Mouse (Mus musculus) heart, adult 2 months (tissue): Measurements from ENCODE around the gene Slc12a5. TPM values are rescaled to one million over a fixed set of nuclear protein-coding genes. Genes with fewer than 3 reads are reported as not detected.
A peak's percentile ranks its signal among the peaks of the same experiment; 100 is the strongest.

Source experiments
- DNase-seq, 2 experiments: peaks; one replicate each; pipeline ENCODE4 v3.0.0; 2021
- H3K27ac ChIP-seq: fragments of 200-600 bp; 2 replicates; pipeline ENCODE4 v1.8.1; 2022
- H3K27me3 ChIP-seq: fragments of 200-500 bp; 2 replicates; pipeline ENCODE4 v1.6.1; 2012; ENCODE audit warnings: mild to moderate bottlenecking, low read length, inconsistent platforms, mixed read lengths; ENCODE audit not compliant: control insufficient read depth, insufficient read depth
- H3K36me3 ChIP-seq: fragments of 200-500 bp; 2 replicates; pipeline ENCODE4 v1.6.1; 2012; ENCODE audit warnings: low read length, inconsistent platforms; ENCODE audit not compliant: control insufficient read depth, insufficient read depth
- H3K4me1 ChIP-seq: fragments of 200-500 bp; 2 replicates; pipeline ENCODE4 v1.6.1; 2011; ENCODE audit warnings: low read length; ENCODE audit not compliant: control insufficient read depth, insufficient read depth
- H3K4me3 ChIP-seq: fragments of 200-600 bp; 2 replicates; pipeline ENCODE4 v1.8.1; 2022
- H3K79me2 ChIP-seq: fragments of 200-500 bp; replicated peaks from 2 replicates; pipeline ENCODE4 v1.6.1; 2012; ENCODE audit warnings: mild to moderate bottlenecking, inconsistent platforms, low read length, moderate library complexity, mixed read lengths; ENCODE audit not compliant: control insufficient read depth, insufficient read depth
- H3K9ac ChIP-seq: fragments of 200-500 bp; 2 replicates; pipeline ENCODE4 v1.6.1; 2012; ENCODE audit warnings: low read depth, mild to moderate bottlenecking, control low read depth, inconsistent platforms, low read length, mixed read lengths
- CTCF ChIP-seq: fragments of 200-600 bp; IDR thresholded peaks from 2 replicates; pipeline ENCODE4 v1.8.1; 2022; ENCODE audit warnings: antibody characterized with exemption, mild to moderate bottlenecking, moderate library complexity
- EP300 ChIP-seq: fragments of 200-500 bp; IDR thresholded peaks from 2 replicates; pipeline ENCODE4 v1.6.1; 2011; ENCODE audit warnings: low read depth, low read length, control low read depth; ENCODE audit not compliant: insufficient read depth
- POLR2A ChIP-seq: fragments of 200-500 bp; IDR thresholded peaks from 2 replicates; pipeline ENCODE4 v1.6.1; 2011; ENCODE audit warnings: mild to moderate bottlenecking, low read depth, low read length, control low read depth; ENCODE audit not compliant: insufficient read depth
- WGBS: fragments of 180-500 bp; shearing (Covaris S2); methylation state at CpG from one replicate; pipeline ENCODE4 v1.1.7; 2018; 5-methylcytosine and 5-hydroxymethylcytosine counted together
- intact Hi-C: fragments of 180-260 bp; cut with DNase I; formaldehyde crosslinking; loops from one replicate; pipeline ENCODE4 v1.15.1; 2025
- polyA plus RNA-seq: library from polyadenylated mRNA; depleted of rRNA; stranded (reverse); fragments of >200 nt; gene quantifications from 2 replicates; pipeline ENCODE4 v1.2.3, GENCODE M21; 2012
- total RNA-seq, 2 experiments: library from RNA; stranded (reverse); gene quantifications; 2 replicates each; pipeline ENCODE4 v1.2.3; 2021

Gene Slc12a5
- total and polyA plus RNA-seq, 3 experiments: 1.5 to 2.3 (median 2.2) TPM

DNA sequence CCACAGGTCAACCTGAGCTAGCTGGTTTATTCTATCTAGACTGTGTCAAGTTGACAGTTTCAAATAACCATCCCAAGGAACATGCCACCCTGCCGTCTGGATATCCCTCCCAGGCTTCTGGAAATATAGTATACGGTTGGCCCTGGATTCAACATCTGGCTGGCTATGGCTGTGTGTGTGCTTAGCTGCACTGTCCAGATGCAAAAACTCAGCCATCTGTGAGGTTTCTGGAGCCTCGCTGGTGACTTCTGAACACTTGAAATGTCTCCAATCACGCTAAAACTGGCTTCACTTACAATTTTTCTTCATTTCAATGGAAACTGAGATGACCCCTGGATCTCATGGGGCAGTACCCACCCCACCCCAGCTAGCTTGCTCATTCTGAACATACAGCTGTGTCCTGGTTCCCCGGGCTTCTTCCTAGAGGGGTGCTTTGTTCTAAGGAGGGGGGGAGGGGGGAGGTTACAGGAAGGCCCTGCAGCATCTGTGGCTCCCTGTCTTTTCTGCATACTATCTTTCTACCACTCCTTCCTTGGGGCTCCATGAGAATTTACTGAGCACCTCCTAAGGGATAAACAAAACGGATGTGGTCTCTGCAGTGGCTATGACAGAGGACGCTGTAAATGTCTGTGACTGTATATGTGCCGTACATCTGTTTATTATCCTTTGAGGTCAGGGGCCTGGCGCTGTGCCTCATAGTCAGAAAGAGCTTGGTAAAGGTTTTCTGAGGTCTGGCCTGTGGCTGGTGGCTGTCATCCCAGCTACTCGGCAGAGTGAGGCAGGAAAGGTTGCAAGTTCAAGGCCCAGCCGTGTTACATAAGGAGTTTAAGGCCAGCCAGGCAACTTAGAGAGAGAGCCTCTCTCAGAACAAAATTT, 29.7 kb upstream of the Slc12a5 start:
- no peak overlapping the region for H3K27ac ChIP-seq
- no peaks in the 10 kb centered on the region for H3K36me3 ChIP-seq
- TF ChIP-seq POLR2A (no peak), EP300 (no peak), CTCF (no peak)
- no peak overlapping the region for H3K4me3 ChIP-seq
- H3K27me3 ChIP-seq: no peaks in the 10 kb centered on the region; the same call in 1 of the 2 replicates
- WGBS: 54% methylated on average over 11 of the region's 11 CpGs
- H3K4me1 ChIP-seq: no peaks in the 10 kb centered on the region
- intact Hi-C loops: no loop called here
- no peak overlapping the region for H3K9ac ChIP-seq
- DNase-seq: no peak
- no peaks in the 10 kb centered on the region for H3K79me2 ChIP-seq

GRCm38 (mm10) chr2:164933534-164933933, 27.1 kb upstream of the Slc12a5 start:
- H3K27ac ChIP-seq: no peak overlapping the region
- H3K4me1 ChIP-seq: no peaks in the 10 kb centered on the region
- H3K27me3 ChIP-seq: no peaks in the 10 kb centered on the region; the same call in 1 of the 2 replicates
- WGBS: 33% methylated on average over 8 of the region's 10 CpGs
- DNase-seq: no peak
- H3K4me3 ChIP-seq: no peak overlapping the region
- H3K9ac ChIP-seq: no peak overlapping the region
- intact Hi-C loops: no loop called here
- no peaks in the 10 kb centered on the region for H3K79me2 ChIP-seq
- TF ChIP-seq POLR2A (no peak), EP300 (no peak), CTCF (no peak)
- no peaks in the 10 kb centered on the region for H3K36me3 ChIP-seq

GRCm38 (mm10) chr2:164935991-164936390, 24.6 kb upstream of the Slc12a5 start:
- 56% methylated on average over 4 of the region's 4 CpGs for WGBS

DNA sequence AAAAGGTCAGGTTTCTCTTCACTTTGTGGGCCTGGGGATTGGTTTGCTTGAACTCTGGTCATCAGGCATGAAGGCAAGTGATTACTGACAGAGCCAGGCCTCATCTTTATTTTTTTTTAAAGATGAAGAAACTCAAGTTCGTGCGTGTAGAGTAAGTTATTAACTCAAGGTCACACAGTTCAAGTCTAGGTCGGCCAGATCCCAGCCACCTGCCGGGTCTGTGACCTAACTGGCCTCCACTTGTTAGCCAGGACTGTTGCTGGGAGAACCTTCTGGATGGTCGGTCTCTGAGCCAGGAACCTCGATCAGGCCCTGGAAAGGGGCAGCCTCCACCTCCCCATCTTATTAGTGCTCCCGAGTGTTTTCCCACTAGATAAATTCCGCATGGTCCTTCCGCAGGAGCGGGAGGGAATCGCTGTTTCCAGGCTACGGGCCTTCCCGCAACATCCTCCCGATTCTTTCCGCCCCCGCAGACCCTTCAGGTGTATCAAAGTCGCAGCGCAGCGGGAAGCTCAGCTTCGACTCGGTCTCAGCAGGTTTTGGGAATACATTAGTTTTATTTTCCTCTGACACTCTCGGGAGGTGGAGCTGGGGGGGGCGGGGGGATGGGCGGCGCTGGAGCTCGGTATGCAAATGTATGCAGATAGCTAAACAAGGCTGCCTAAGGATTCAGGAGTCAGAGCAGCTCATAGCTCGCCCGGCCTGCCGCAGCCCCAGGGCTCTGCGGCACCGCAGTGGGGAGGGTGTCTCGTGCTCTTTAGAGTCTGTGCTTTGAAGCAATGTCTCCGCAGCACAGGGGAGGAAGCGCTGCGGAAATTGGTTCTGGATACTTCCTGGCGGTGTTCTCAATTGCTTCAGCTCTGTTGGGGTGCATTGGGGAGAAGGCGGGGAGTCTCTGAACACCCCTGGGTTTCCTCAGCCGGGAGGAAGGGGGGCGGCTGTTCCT, 22.2 kb upstream of the Slc12a5 start:
- TF ChIP-seq POLR2A (no peak), EP300 (no peak), CTCF (no peak)
- Histone ChIP-seq H3K79me2 (no peaks in the 10 kb centered on the region), H3K4me3 (peak overlapping the region; percentile 47), H3K36me3 (no peaks in the 10 kb centered on the region), H3K27me3 (peaks cover 1% of the 10 kb centered on the region; the same call in 1 of the 2 replicates), H3K9ac (peak overlapping the region; percentile 16; the same call in 1 of the 2 replicates), H3K4me1 (no peaks in the 10 kb centered on the region; the same call in 1 of the 2 replicates), H3K27ac (no peak overlapping the region)
- intact Hi-C loops: no loop called here
- peak; percentile 57 to 59 for DNase-seq
- WGBS: 8% methylated on average over 39 of the region's 39 CpGs

More at GRCm38 (mm10) chr2:164935991-164936390, 24.6 kb upstream of the Slc12a5 start:
- H3K9ac ChIP-seq: no peak overlapping the region
- no peaks in the 10 kb centered on the region for H3K79me2 ChIP-seq
- no peak for DNase-seq
- H3K4me3 ChIP-seq: no peak overlapping the region
- H3K4me1 ChIP-seq: no peaks in the 10 kb centered on the region; the same call in 1 of the 2 replicates
- no peaks in the 10 kb centered on the region for H3K36me3 ChIP-seq
- H3K27ac ChIP-seq: no peak overlapping the region
- intact Hi-C loops: no loop called here
- peaks cover 1% of the 10 kb centered on the region; the same call in 1 of the 2 replicates for H3K27me3 ChIP-seq
- TF ChIP-seq POLR2A (no peak), CTCF (no peak), EP300 (no peak)

GRCm38 (mm10) chr2:164939106-164939505, 21.5 kb upstream of the Slc12a5 start:
- H3K27me3 ChIP-seq: peaks cover 1% of the 10 kb centered on the region; the same call in 1 of the 2 replicates
- H3K4me1 ChIP-seq: no peaks in the 10 kb centered on the region; the same call in 1 of the 2 replicates
- H3K79me2 ChIP-seq: no peaks in the 10 kb centered on the region
- H3K36me3 ChIP-seq: no peaks in the 10 kb centered on the region
- whole genome bisulfite sequencing: 4% methylated on average over 11 of the region's 11 CpGs
- TF ChIP-seq EP300 (no peak), CTCF (no peak), POLR2A (no peak)
- no peak overlapping the region for H3K9ac ChIP-seq
- H3K27ac ChIP-seq: no peak overlapping the region
- intact Hi-C loops: no loop called here
- DNase-seq: no peak
- H3K4me3 ChIP-seq: peak overlapping the region; percentile 47
